8 mouse cellular contexts compared by ENCODE assay signal in genomic region chr1:77513411-77513941, GRCm38 (mm10). TPM values are rescaled to one million over a fixed set of nuclear protein-coding genes. Genes with fewer than 3 reads are reported as not detected.
A peak's percentile ranks its signal among the peaks of the same experiment; 100 is the strongest.
DNase-seq lines count a peak whose midpoint lies in the region; ATAC-seq and TF ChIP-seq lines count a peak whose summit lies in the region.

No protein-coding gene starts in this region.

- H3K36me3 ChIP-seq in megakaryocyte, embryonic 14.5 days (replicated peaks; ENCODE audit: low read length), result no peaks in the 10 kb centered on the region
- no peaks in the 10 kb centered on the region for H3K36me3 ChIP-seq in forebrain, postnatal 0 days (ENCODE audit: insufficient read depth)
- no peaks in the 10 kb centered on the region for H3K36me3 ChIP-seq in hindbrain, embryonic 15.5 days
- H3K36me3 ChIP-seq in lung, embryonic 16.5 days (ENCODE audit: control insufficient read depth, insufficient read depth, low read length), result no peaks in the 10 kb centered on the region

- H3K4me2 ChIP-seq in forebrain, postnatal 0 days (ENCODE audit: low read depth), result peak overlapping the region; percentile 90
- peak overlapping the region; percentile 92 for H3K4me2 ChIP-seq in hindbrain, embryonic 15.5 days
- H3K4me2 ChIP-seq in lung, embryonic 16.5 days (ENCODE audit: low read depth, low read length), result peak overlapping the region; percentile 93

- no peak for ATAC-seq in megakaryocyte, adult 5-6 weeks (ENCODE audit: poor library complexity, severe bottlenecking)
- peak; percentile 9 for ATAC-seq in forebrain, postnatal 0 days
- ATAC-seq in hindbrain, embryonic 15.5 days (ENCODE audit: low FRiP score, low read depth), result peak; percentile 59
- ATAC-seq in lung, embryonic 16.5 days (ENCODE audit: low read depth), result peak; percentile 12; the same call in 1 of the 2 replicates
- no peak for ATAC-seq in megakaryocyte-erythroid progenitor cell, adult 5-6 weeks (replicated peaks; ENCODE audit: low FRiP score, low TSS enrichment, poor library complexity, severe bottlenecking)

- H3K4me3 ChIP-seq in megakaryocyte, embryonic 14.5 days (replicated peaks), result peak overlapping the region; percentile 89
- peak overlapping the region; percentile 70 for H3K4me3 ChIP-seq in forebrain, postnatal 0 days (ENCODE audit: low read depth, low read length)
- peak overlapping the region; percentile 68 for H3K4me3 ChIP-seq in hindbrain, embryonic 15.5 days
- H3K4me3 ChIP-seq in lung, embryonic 16.5 days (ENCODE audit: low read length), result peak overlapping the region; percentile 61

- peak overlapping the region; percentile 95 for H3K27ac ChIP-seq in forebrain, postnatal 0 days (ENCODE audit: low read depth, low read length)
- H3K27ac ChIP-seq in hindbrain, embryonic 15.5 days (replicated peaks), result peak overlapping the region; percentile 87
- 0 out of 2 replicates have a peak overlapping the region, but pooled peaks have one; percentile 44 for H3K27ac ChIP-seq in lung, embryonic 16.5 days (ENCODE audit: low read length)

- peak; percentile 63 for TF ChIP-seq CTCF in forebrain, postnatal 0 days (IDR thresholded peaks at IDR 0.05; ENCODE audit: low read depth)

- peaks cover 50% of the 10 kb centered on the region for H3K27me3 ChIP-seq in megakaryocyte, embryonic 14.5 days (replicated peaks)
- no peaks in the 10 kb centered on the region for H3K27me3 ChIP-seq in forebrain, postnatal 0 days (ENCODE audit: insufficient read depth, low read length)
- H3K27me3 ChIP-seq in hindbrain, embryonic 15.5 days, result no peaks in the 10 kb centered on the region
- H3K27me3 ChIP-seq in lung, embryonic 16.5 days (ENCODE audit: control insufficient read depth, insufficient read depth, low read depth, low read length), result peaks cover 6% of the 10 kb centered on the region; the same call in 1 of the 2 replicates

- no peaks in the 10 kb centered on the region for H3K9me3 ChIP-seq in megakaryocyte, embryonic 14.5 days
- H3K9me3 ChIP-seq in forebrain, postnatal 0 days (ENCODE audit: low read length), result no peaks in the 10 kb centered on the region
- no peaks in the 10 kb centered on the region for H3K9me3 ChIP-seq in hindbrain, embryonic 15.5 days
- H3K9me3 ChIP-seq in lung, embryonic 16.5 days (ENCODE audit: control insufficient read depth, low read length), result no peaks in the 10 kb centered on the region

- peaks cover 37% of the 10 kb centered on the region for H3K4me1 ChIP-seq in megakaryocyte, embryonic 14.5 days
- H3K4me1 ChIP-seq in forebrain, postnatal 0 days (ENCODE audit: insufficient read depth), result peaks cover 14% of the 10 kb centered on the region
- peaks cover 31% of the 10 kb centered on the region for H3K4me1 ChIP-seq in hindbrain, embryonic 15.5 days (replicated peaks)
- H3K4me1 ChIP-seq in lung, embryonic 16.5 days (replicated peaks; ENCODE audit: control insufficient read depth, insufficient read depth, low read length), result peaks cover 17% of the 10 kb centered on the region

- under 1% methylated on average over 27 of the region's 27 CpGs for WGBS in forebrain, postnatal 0 days
- under 1% methylated on average over 27 of the region's 27 CpGs for WGBS in hindbrain, embryonic 15.5 days
- under 1% methylated on average over 25 of the region's 27 CpGs for WGBS in lung, embryonic 16.5 days

- H3K9ac ChIP-seq in forebrain, postnatal 0 days, result peak overlapping the region; percentile 81
- peak overlapping the region; percentile 71 for H3K9ac ChIP-seq in hindbrain, embryonic 15.5 days
- peak overlapping the region; percentile 76 for H3K9ac ChIP-seq in lung, embryonic 16.5 days (ENCODE audit: low read length)

- peak; percentile 85 for DNase-seq in forebrain, postnatal 0 days
- DNase-seq in layer of hippocampus, postnatal 25 days (ENCODE audit: extremely low spot score in 1 of 2, low spot score in 1 of 2), result peak; percentile 51 to 60
- DNase-seq in retina, postnatal 1 day, result peak; percentile 77

RNA-seq across cellular contexts. Expression of gene Epha4, which starts 1.4 kb away (rescaled TPM):
- 0.09 TPM in 1 of 2 replicates, not detected in the other for polyA plus RNA-seq in megakaryocyte, embryonic 14.5 days (2012; ENCODE audit: insufficient read depth, low replicate concordance)
- 0.52 and 0.58 TPM in 2 replicates for total RNA-seq in megakaryocyte, adult 5-6 weeks (2015)
- total RNA-seq in megakaryocyte, adult 5-6 weeks (2017), result 0.41 and 0.55 TPM in 2 replicates
- total RNA-seq in forebrain, postnatal 0 days (2014; rRNA removed), result 111 and 118 TPM in 2 replicates
- polyA plus RNA-seq in forebrain, postnatal 0 days (2015; fragmentation: Nextera tagmentation; extraction: Ambion mirVana), result 45.9 and 58.7 TPM in 2 replicates
- 37.9 and 49.8 TPM in 2 replicates for polyA plus RNA-seq in hindbrain, embryonic 15.5 days (2015; fragmentation: Nextera tagmentation; extraction: Ambion mirVana)
- total RNA-seq in layer of hippocampus, postnatal 25 days (2021), result 100 to 1,000 TPM; 291 to 351 TPM
- 13.8 and 17.3 TPM in 2 replicates for polyA plus RNA-seq in lung, embryonic 16.5 days (2015; fragmentation: Nextera tagmentation; extraction: Ambion mirVana)
- total RNA-seq in megakaryocyte-erythroid progenitor cell, adult 5-6 weeks (2014; fragmentation: Nextera tagmentation), result 0.25 and 1.2 TPM in 2 replicates
- 0.09 and 0.42 TPM in 2 replicates for total RNA-seq in megakaryocyte-erythroid progenitor cell, adult 5-6 weeks (2017)

Comparison
In these comparisons a context has a peak if more than half of its experiments do, and no peak if none do; other contexts are left out.
1. ATAC-seq: peak in forebrain, postnatal 0 days (single experiment), hindbrain, embryonic 15.5 days (single experiment) and lung, embryonic 16.5 days (single experiment); none in megakaryocyte, adult 5-6 weeks (single experiment) and megakaryocyte-erythroid progenitor cell, adult 5-6 weeks (single experiment).
2. H3K27ac ChIP-seq: peak in every context shown above with its lines; median percentile 95 in forebrain, postnatal 0 days; 87 in hindbrain, embryonic 15.5 days; 44 in lung, embryonic 16.5 days.
3. RNA of gene Epha4, which starts 1.4 kb away (total RNA-seq): 291 to 351 TPM in layer of hippocampus, postnatal 25 days and 111 to 118 TPM in forebrain, postnatal 0 days; 0.09 to 1.2 TPM in megakaryocyte-erythroid progenitor cell, adult 5-6 weeks and 0.41 to 0.58 TPM in megakaryocyte, adult 5-6 weeks; every median in the first group is over 10 times any median in the second.
4. Peak in every context shown above with its lines, with median percentiles within 50 percentile points of each other: H3K4me3 ChIP-seq, DNase-seq, H3K4me2 ChIP-seq and H3K9ac ChIP-seq.